Mouse (Mus musculus): ENCODE measurements around the gene Mybpc1. TPM values are rescaled to one million over a fixed set of nuclear protein-coding genes. Genes with fewer than 3 reads are reported as not detected.
"Not testable (repeated sequence)": the region's sequence is repeated elsewhere in the genome, so short reads cannot be mapped to it uniquely, and the experiment has no call there.

Gene Mybpc1
- polyA plus RNA-seq, 1 experiment from 2014 or later = 46.6 TPM

- no peak overlapping the region for H3K9ac ChIP-seq
Observed at GRCm38 (mm10) chr10:88552738-88553137, 52.2 kb downstream of the Mybpc1 start.

GRCm38 (mm10) chr10:88550225-88550624, 54.7 kb downstream of the Mybpc1 start:
- H3K27me3 ChIP-seq = no peaks in the 10 kb centered on the region
- WGBS = 76% methylated on average over 3 of the region's 3 CpGs
- H3K4me1 ChIP-seq = no peaks in the 10 kb centered on the region
- no peaks in the 10 kb centered on the region for H3K36me3 ChIP-seq
- H3K4me2 ChIP-seq (replicated peaks) = no peak overlapping the region
- no peak overlapping the region for H3K27ac ChIP-seq (replicated peaks)
- no peak for ATAC-seq (ENCODE audit: insufficient number of reproducible peaks, low FRiP score, low TSS enrichment, low read depth)
- H3K9me3 ChIP-seq (replicated peaks) = no peaks in the 10 kb centered on the region
- H3K9ac ChIP-seq = no peak overlapping the region
- H3K4me3 ChIP-seq (replicated peaks) = no peak overlapping the region

More at GRCm38 (mm10) chr10:88552738-88553137, 52.2 kb downstream of the Mybpc1 start:
- Histone ChIP-seq H3K27me3 (no peaks in the 10 kb centered on the region), H3K9me3 (replicated peaks) (no peaks in the 10 kb centered on the region), H3K4me2 (replicated peaks) (no peak overlapping the region), H3K27ac (replicated peaks) (no peak overlapping the region), H3K4me3 (replicated peaks) (no peak overlapping the region), H3K4me1 (no peaks in the 10 kb centered on the region), H3K36me3 (no peaks in the 10 kb centered on the region)
- no peak for ATAC-seq (ENCODE audit: insufficient number of reproducible peaks, low FRiP score, low TSS enrichment, low read depth)
- WGBS = 90% methylated on average over 2 of the region's 2 CpGs

- H3K9me3 ChIP-seq (replicated peaks) = no peaks in the 10 kb centered on the region
Observed at GRCm38 (mm10) chr10:88547635-88548034, 57.3 kb downstream of the Mybpc1 start.

DNA sequence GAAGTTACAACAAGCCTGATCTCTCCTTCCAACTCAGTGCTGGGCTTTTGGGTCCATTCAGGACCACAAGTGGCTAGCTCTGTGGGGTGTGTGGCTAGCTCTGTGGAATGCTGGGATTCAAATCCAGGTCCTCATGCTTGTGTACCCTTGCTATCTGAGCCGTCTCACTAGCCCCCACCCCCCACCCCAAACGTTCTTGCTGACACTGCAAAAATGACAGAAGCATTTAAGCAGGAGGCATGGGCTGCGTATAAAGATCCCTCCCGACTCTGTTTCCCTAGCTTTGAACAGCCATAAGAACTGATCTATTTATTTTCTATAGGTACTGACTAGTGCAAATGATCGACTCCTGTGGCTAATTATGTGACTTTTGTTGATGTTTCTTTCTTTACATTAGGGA, 74.3 kb downstream of the Mybpc1 start:
- no peak overlapping the region for H3K27ac ChIP-seq (replicated peaks)
- no peak overlapping the region for H3K4me3 ChIP-seq (replicated peaks)
- ATAC-seq (ENCODE audit: insufficient number of reproducible peaks, low FRiP score, low TSS enrichment, low read depth) = no peak
- no peak overlapping the region for H3K4me2 ChIP-seq (replicated peaks)
- no peak overlapping the region for H3K9ac ChIP-seq
- no peaks in the 10 kb centered on the region for H3K36me3 ChIP-seq
- H3K9me3 ChIP-seq (replicated peaks) = no peaks in the 10 kb centered on the region
- 62% methylated on average over 5 of the region's 5 CpGs for WGBS
- H3K4me1 ChIP-seq = no peaks in the 10 kb centered on the region
- H3K27me3 ChIP-seq = no peaks in the 10 kb centered on the region

More at GRCm38 (mm10) chr10:88547635-88548034, 57.3 kb downstream of the Mybpc1 start:
- ATAC-seq (ENCODE audit: insufficient number of reproducible peaks, low FRiP score, low TSS enrichment, low read depth) = no peak
- H3K9ac ChIP-seq = no peak overlapping the region
- no peaks in the 10 kb centered on the region for H3K27me3 ChIP-seq
- no peak overlapping the region for H3K4me2 ChIP-seq (replicated peaks)
- WGBS = 41% methylated on average over 2 of the region's 2 CpGs
- H3K27ac ChIP-seq (replicated peaks) = no peak overlapping the region
- H3K36me3 ChIP-seq = no peaks in the 10 kb centered on the region
- H3K4me1 ChIP-seq = no peaks in the 10 kb centered on the region
- no peak overlapping the region for H3K4me3 ChIP-seq (replicated peaks)

GRCm38 (mm10) chr10:88524016-88524415, 80.9 kb downstream of the Mybpc1 start:
- Histone ChIP-seq H3K27me3 (no peaks in the 10 kb centered on the region), H3K4me2 (replicated peaks) (no peak overlapping the region), H3K36me3 (no peaks in the 10 kb centered on the region), H3K9ac (no peak overlapping the region), H3K4me1 (no peaks in the 10 kb centered on the region), H3K4me3 (replicated peaks) (no peak overlapping the region), H3K27ac (replicated peaks) (no peak overlapping the region), H3K9me3 (replicated peaks) (no peaks in the 10 kb centered on the region)
- WGBS = 80% methylated on average over 2 of the region's 2 CpGs
- ATAC-seq (ENCODE audit: insufficient number of reproducible peaks, low FRiP score, low TSS enrichment, low read depth) = no peak

- H3K36me3 ChIP-seq = no peaks in the 10 kb centered on the region
- 80% methylated on average over 1 of the region's 1 CpGs for WGBS
- H3K4me1 ChIP-seq = no peaks in the 10 kb centered on the region
- no peaks in the 10 kb centered on the region for H3K27me3 ChIP-seq
- H3K4me3 ChIP-seq (replicated peaks) = no peak overlapping the region
- no peaks in the 10 kb centered on the region for H3K9me3 ChIP-seq (replicated peaks)
- no peak for ATAC-seq (ENCODE audit: insufficient number of reproducible peaks, low FRiP score, low TSS enrichment, low read depth)
- no peak overlapping the region for H3K9ac ChIP-seq
- no peak overlapping the region for H3K27ac ChIP-seq (replicated peaks)
- no peak overlapping the region for H3K4me2 ChIP-seq (replicated peaks)
Observed at GRCm38 (mm10) chr10:88523212-88523611, 81.7 kb downstream of the Mybpc1 start.

- H3K36me3 ChIP-seq = no peaks in the 10 kb centered on the region
- WGBS = 82% methylated on average over 8 of the region's 8 CpGs
- H3K4me2 ChIP-seq (replicated peaks) = no peak overlapping the region
- no peaks in the 10 kb centered on the region for H3K9me3 ChIP-seq (replicated peaks)
- H3K9ac ChIP-seq = no peak overlapping the region
- no peak overlapping the region for H3K4me3 ChIP-seq (replicated peaks)
- ATAC-seq (ENCODE audit: insufficient number of reproducible peaks, low FRiP score, low TSS enrichment, low read depth) = no peak
- H3K4me1 ChIP-seq = no peaks in the 10 kb centered on the region
- H3K27ac ChIP-seq (replicated peaks) = no peak overlapping the region
- no peaks in the 10 kb centered on the region for H3K27me3 ChIP-seq
Observed at GRCm38 (mm10) chr10:88522795-88523194, 82.2 kb downstream of the Mybpc1 start.

DNA sequence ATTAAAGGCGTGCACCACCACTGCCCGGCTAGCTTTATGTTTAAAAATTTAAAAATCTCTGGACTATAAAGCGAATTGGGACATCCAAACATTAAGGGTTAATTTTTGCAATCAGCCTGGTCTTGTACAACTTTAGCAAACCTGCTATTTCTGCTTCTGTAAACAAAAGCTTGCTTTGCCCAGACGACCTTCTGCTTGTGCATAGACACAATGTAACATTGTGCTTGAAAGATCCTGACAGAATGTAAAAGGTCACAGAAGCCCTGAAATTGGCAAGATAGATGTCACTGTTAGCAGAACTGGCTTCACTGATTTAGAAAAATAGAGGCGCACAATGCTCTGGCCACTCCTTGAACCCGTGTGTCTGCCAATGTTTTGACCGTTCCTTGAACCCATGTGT, 89.9 kb downstream of the Mybpc1 start:
- not testable (repeated sequence) for ATAC-seq (ENCODE audit: insufficient number of reproducible peaks, low FRiP score, low TSS enrichment, low read depth)
- WGBS = 81% methylated on average over 7 of the region's 7 CpGs

GRCm38 (mm10) chr10:88514495-88514894, 90.5 kb downstream of the Mybpc1 start:
- no peak for ATAC-seq (ENCODE audit: insufficient number of reproducible peaks, low FRiP score, low TSS enrichment, low read depth)
- Histone ChIP-seq H3K9ac (no peak overlapping the region), H3K4me2 (replicated peaks) (no peak overlapping the region), H3K36me3 (no peaks in the 10 kb centered on the region), H3K27ac (replicated peaks) (no peak overlapping the region), H3K4me3 (replicated peaks) (no peak overlapping the region), H3K9me3 (replicated peaks) (no peaks in the 10 kb centered on the region), H3K27me3 (no peaks in the 10 kb centered on the region), H3K4me1 (no peaks in the 10 kb centered on the region)
- 33% methylated on average over 2 of the region's 2 CpGs for WGBS

More for the DNA sequence above, 89.9 kb downstream of the Mybpc1 start:
- not testable (repeated sequence) for H3K27ac ChIP-seq (replicated peaks); H3K4me1 ChIP-seq; H3K36me3 ChIP-seq; H3K9me3 ChIP-seq (replicated peaks); H3K4me3 ChIP-seq (replicated peaks); H3K9ac ChIP-seq; H3K27me3 ChIP-seq; H3K4me2 ChIP-seq (replicated peaks)

- 71% methylated on average over 8 of the region's 8 CpGs for WGBS
- no peak overlapping the region for H3K4me2 ChIP-seq (replicated peaks)
- H3K27ac ChIP-seq (replicated peaks) = no peak overlapping the region
- H3K27me3 ChIP-seq = no peaks in the 10 kb centered on the region
- no peaks in the 10 kb centered on the region for H3K36me3 ChIP-seq
- H3K9ac ChIP-seq = no peak overlapping the region
- no peaks in the 10 kb centered on the region for H3K9me3 ChIP-seq (replicated peaks)
- ATAC-seq (ENCODE audit: insufficient number of reproducible peaks, low FRiP score, low TSS enrichment, low read depth) = no peak
- no peaks in the 10 kb centered on the region for H3K4me1 ChIP-seq
- H3K4me3 ChIP-seq (replicated peaks) = no peak overlapping the region
Observed at GRCm38 (mm10) chr10:88513574-88514135, 91.3 kb downstream of the Mybpc1 start.

DNA sequence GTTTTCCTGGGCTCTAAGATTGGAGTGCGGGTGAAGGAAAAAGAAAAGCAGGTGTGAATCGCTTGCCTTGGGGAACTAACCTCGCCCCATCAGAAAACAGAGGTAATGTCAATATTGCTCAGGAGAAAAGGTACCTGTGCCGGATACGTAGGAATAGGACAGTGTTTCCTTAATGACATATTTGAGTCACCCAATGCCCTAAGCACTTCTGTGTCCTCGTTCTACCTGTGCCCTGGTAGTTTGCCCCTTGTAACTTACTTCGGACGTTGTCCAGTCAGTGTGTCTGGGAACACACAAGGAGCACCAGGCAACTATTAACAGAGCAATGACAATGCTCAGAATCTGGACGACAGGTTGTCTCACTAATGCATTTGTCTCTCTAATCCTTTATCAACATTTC, 93.6 kb downstream of the Mybpc1 start:
- Histone ChIP-seq H3K4me1 (no peaks in the 10 kb centered on the region), H3K9ac (no peak overlapping the region), H3K27ac (replicated peaks) (no peak overlapping the region), H3K9me3 (replicated peaks) (no peaks in the 10 kb centered on the region), H3K4me2 (replicated peaks) (no peak overlapping the region), H3K4me3 (replicated peaks) (no peak overlapping the region), H3K27me3 (no peaks in the 10 kb centered on the region), H3K36me3 (no peaks in the 10 kb centered on the region)
- WGBS = 83% methylated on average over 9 of the region's 9 CpGs
- ATAC-seq (ENCODE audit: insufficient number of reproducible peaks, low FRiP score, low TSS enrichment, low read depth) = no peak

GRCm38 (mm10) chr10:88510503-88511271, 94.3 kb downstream of the Mybpc1 start:
- no peaks in the 10 kb centered on the region for H3K4me1 ChIP-seq
- WGBS = 71% methylated on average over 12 of the region's 12 CpGs
- no peak for ATAC-seq (ENCODE audit: insufficient number of reproducible peaks, low FRiP score, low TSS enrichment, low read depth)
- no peaks in the 10 kb centered on the region for H3K9me3 ChIP-seq (replicated peaks)
- H3K4me3 ChIP-seq (replicated peaks) = no peak overlapping the region
- no peaks in the 10 kb centered on the region for H3K36me3 ChIP-seq
- no peak overlapping the region for H3K4me2 ChIP-seq (replicated peaks)
- no peak overlapping the region for H3K27ac ChIP-seq (replicated peaks)
- no peaks in the 10 kb centered on the region for H3K27me3 ChIP-seq
- H3K9ac ChIP-seq = no peak overlapping the region

Data from embryonic facial prominence, embryonic 15.5 days (tissue).